Mouse (Mus musculus) CH12.LX (cell line): ENCODE results near the gene Cfap126.
A peak's percentile ranks its signal among the peaks of the same experiment; 100 is the strongest.
"Not testable (repeated sequence)": the region's sequence is repeated elsewhere in the genome, so short reads cannot be mapped to it uniquely, and the experiment has no call there.

ENCODE experiments used
- CHD2 ChIP-seq: IDR thresholded peaks from 2 replicates; pipeline ENCODE4 v1.6.1; 2011; ENCODE audit warnings: low read length, improper control_type of control experiment
- CTCF ChIP-seq, 2 experiments: IDR thresholded peaks in 1 of 2; conservative IDR thresholded peaks in 1 of 2; 2 replicates each; pipeline ENCODE4 v1.5.1; 2011 to 2012; ENCODE audit warnings: low read depth in 2 of 2, low read length in 2 of 2, improper control_type of control experiment in 1 of 2, inconsistent platforms in 1 of 2, mild to moderate bottlenecking in 1 of 2, moderate library complexity in 1 of 2
- ELF1 ChIP-seq: IDR thresholded peaks from 2 replicates; pipeline ENCODE4 v1.6.1; 2014; ENCODE audit warnings: low read depth, mild to moderate bottlenecking, inconsistent platforms, low read length, improper control_type of control experiment
- MAZ ChIP-seq: IDR thresholded peaks from 2 replicates; pipeline ENCODE4 v1.6.1; 2012; ENCODE audit warnings: low read depth, mild to moderate bottlenecking, inconsistent platforms, low read length, improper control_type of control experiment, moderate library complexity
- MYC ChIP-seq: IDR thresholded peaks from 2 replicates; pipeline ENCODE4 v1.6.1; 2011; ENCODE audit warnings: low read depth, mild to moderate bottlenecking, improper control_type of control experiment, low read length
- POLR2A ChIP-seq: IDR thresholded peaks from 2 replicates; pipeline ENCODE4 v1.6.1; 2011; ENCODE audit warnings: low read depth, mild to moderate bottlenecking, improper control_type of control experiment, low read length
- RAD21 ChIP-seq: IDR thresholded peaks from 2 replicates; pipeline ENCODE4 v1.6.1; 2011; ENCODE audit warnings: low read depth, mild to moderate bottlenecking, low read length, improper control_type of control experiment, moderate library complexity
- ZC3H11A ChIP-seq: IDR thresholded peaks from 2 replicates; pipeline ENCODE4 v1.6.1; 2012; ENCODE audit warnings: low read depth, mild to moderate bottlenecking, inconsistent platforms, low read length, improper control_type of control experiment
- ZMIZ1 ChIP-seq: IDR thresholded peaks from 2 replicates; pipeline ENCODE4 v1.6.1; 2012; ENCODE audit warnings: low read depth, mild to moderate bottlenecking, inconsistent platforms, low read length, improper control_type of control experiment

DNA sequence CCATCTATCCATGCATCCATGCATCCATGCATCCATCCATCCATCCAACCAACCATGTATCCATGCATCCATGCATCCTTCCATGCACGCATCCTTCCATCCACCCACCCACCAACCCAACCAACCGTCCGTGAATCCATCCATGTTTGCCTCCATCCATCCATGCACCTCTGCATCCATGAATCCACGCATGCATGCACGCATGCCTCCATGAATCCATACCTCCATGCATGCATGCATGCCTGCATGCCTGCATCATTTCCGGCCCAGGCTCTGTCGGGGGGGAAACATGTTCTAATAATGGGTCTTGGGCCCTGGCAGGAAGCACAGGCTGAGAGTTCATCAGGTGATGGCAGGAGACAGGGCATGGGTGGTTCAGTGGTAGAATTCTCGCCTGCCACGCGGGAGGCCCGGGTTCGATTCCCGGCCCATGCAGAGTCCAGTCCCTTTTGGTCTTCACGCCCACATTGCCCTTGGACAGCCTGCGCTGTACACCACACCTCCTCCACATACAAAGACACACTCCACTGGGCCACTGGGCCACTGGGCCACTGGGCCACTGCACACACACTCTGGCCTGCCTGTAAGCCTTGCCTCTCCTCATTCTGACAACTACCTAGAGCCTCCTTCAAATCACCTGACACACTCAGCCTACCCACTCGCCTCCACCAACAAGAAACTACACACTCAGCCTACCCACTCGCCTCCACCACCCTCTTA lies 32.0 kb upstream of the Cfap126 start:
- not testable (repeated sequence) for TF ChIP-seq MYC; CTCF (conservative IDR thresholded peaks at IDR 0.05 in 1 of 2, IDR thresholded peaks at IDR 0.05 in 1 of 2; ENCODE audit: low read depth in 2 of 2, low read length in 2 of 2); POLR2A; MAZ; RAD21; CHD2; ZMIZ1; ZC3H11A
- 0 out of 2 replicates have a peak, but pooled peaks have one; percentile 36 for TF ChIP-seq ELF1
